Mouse (Mus musculus): ENCODE measurements around the gene Mrpl23. TPM values are rescaled to one million over a fixed set of nuclear protein-coding genes. Genes with fewer than 3 reads are reported as not detected.
A peak's percentile ranks its signal among the peaks of the same experiment; 100 is the strongest.

Gene Mrpl23
- polyA plus RNA-seq, 1 experiment from 2014 or later, result 11.4 TPM

- H3K4me3 ChIP-seq (ENCODE audit: low read depth, low read length), result no peak overlapping the region
- no peak overlapping the region for H3K4me2 ChIP-seq (ENCODE audit: low read depth, low read length)
- WGBS (ENCODE audit: insufficient replicate concordance), result 71% methylated on average over 8 of the region's 8 CpGs
- H3K4me1 ChIP-seq (ENCODE audit: control insufficient read depth, low read depth, low read length), result peaks cover 21% of the 10 kb centered on the region
- no peak overlapping the region for H3K9ac ChIP-seq (ENCODE audit: low read depth, low read length)
- H3K27ac ChIP-seq (ENCODE audit: low read length), result peak overlapping the region; percentile 34
- no peaks in the 10 kb centered on the region for H3K36me3 ChIP-seq (ENCODE audit: control insufficient read depth, insufficient read depth)
- no peaks in the 10 kb centered on the region for H3K27me3 ChIP-seq (ENCODE audit: control insufficient read depth, insufficient read depth, low read depth, low read length)
- H3K9me3 ChIP-seq (replicated peaks; ENCODE audit: control insufficient read depth, low read length), result no peaks in the 10 kb centered on the region
- no peak for ATAC-seq (ENCODE audit: low read depth)
Measured at GRCm38 (mm10) chr7:142539828-142540227, 7.3 kb downstream of the Mrpl23 start.

- no peaks in the 10 kb centered on the region for H3K27me3 ChIP-seq (ENCODE audit: control insufficient read depth, insufficient read depth, low read depth, low read length)
- ATAC-seq (ENCODE audit: low read depth), result no peak
- H3K9ac ChIP-seq (ENCODE audit: low read depth, low read length), result no peak overlapping the region
- WGBS (ENCODE audit: insufficient replicate concordance), result 56% methylated on average over 11 of the region's 11 CpGs
- no peaks in the 10 kb centered on the region for H3K9me3 ChIP-seq (replicated peaks; ENCODE audit: control insufficient read depth, low read length)
- H3K36me3 ChIP-seq (ENCODE audit: control insufficient read depth, insufficient read depth), result no peaks in the 10 kb centered on the region
- no peak overlapping the region for H3K4me3 ChIP-seq (ENCODE audit: low read depth, low read length)
- H3K27ac ChIP-seq (ENCODE audit: low read length), result no peak overlapping the region
- H3K4me2 ChIP-seq (ENCODE audit: low read depth, low read length), result no peak overlapping the region
- peaks cover 16% of the 10 kb centered on the region for H3K4me1 ChIP-seq (ENCODE audit: control insufficient read depth, low read depth, low read length)
Measured at GRCm38 (mm10) chr7:142542771-142543303, 10.4 kb downstream of the Mrpl23 start.

GRCm38 (mm10) chr7:142545967-142546366 lies 13.5 kb downstream of the Mrpl23 start:
- H3K4me2 ChIP-seq (ENCODE audit: low read depth, low read length), result no peak overlapping the region
- H3K4me3 ChIP-seq (ENCODE audit: low read depth, low read length), result no peak overlapping the region
- H3K36me3 ChIP-seq (ENCODE audit: control insufficient read depth, insufficient read depth), result no peaks in the 10 kb centered on the region
- H3K9me3 ChIP-seq (replicated peaks; ENCODE audit: control insufficient read depth, low read length), result no peaks in the 10 kb centered on the region
- WGBS (ENCODE audit: insufficient replicate concordance), result 71% methylated on average over 7 of the region's 7 CpGs
- H3K27ac ChIP-seq (ENCODE audit: low read length), result no peak overlapping the region
- no peaks in the 10 kb centered on the region for H3K27me3 ChIP-seq (ENCODE audit: control insufficient read depth, insufficient read depth, low read depth, low read length)
- H3K9ac ChIP-seq (ENCODE audit: low read depth, low read length), result no peak overlapping the region
- no peak for ATAC-seq (ENCODE audit: low read depth)
- peaks cover 5% of the 10 kb centered on the region for H3K4me1 ChIP-seq (ENCODE audit: control insufficient read depth, low read depth, low read length)

- H3K27ac ChIP-seq (ENCODE audit: low read length), result no peak overlapping the region
- H3K4me1 ChIP-seq (ENCODE audit: control insufficient read depth, low read depth, low read length), result peaks cover 4% of the 10 kb centered on the region
- WGBS (ENCODE audit: insufficient replicate concordance), result 38% methylated on average over 2 of the region's 2 CpGs
- no peaks in the 10 kb centered on the region for H3K9me3 ChIP-seq (replicated peaks; ENCODE audit: control insufficient read depth, low read length)
- no peak overlapping the region for H3K4me2 ChIP-seq (ENCODE audit: low read depth, low read length)
- H3K9ac ChIP-seq (ENCODE audit: low read depth, low read length), result no peak overlapping the region
- no peak for ATAC-seq (ENCODE audit: low read depth)
- H3K4me3 ChIP-seq (ENCODE audit: low read depth, low read length), result no peak overlapping the region
- H3K36me3 ChIP-seq (ENCODE audit: control insufficient read depth, insufficient read depth), result no peaks in the 10 kb centered on the region
- no peaks in the 10 kb centered on the region for H3K27me3 ChIP-seq (ENCODE audit: control insufficient read depth, insufficient read depth, low read depth, low read length)
Measured at GRCm38 (mm10) chr7:142547874-142548273, 15.4 kb downstream of the Mrpl23 start.

GRCm38 (mm10) chr7:142548706-142549105 lies 16.2 kb downstream of the Mrpl23 start:
- no peaks in the 10 kb centered on the region for H3K36me3 ChIP-seq (ENCODE audit: control insufficient read depth, insufficient read depth)
- no peak overlapping the region for H3K27ac ChIP-seq (ENCODE audit: low read length)
- H3K4me2 ChIP-seq (ENCODE audit: low read depth, low read length), result no peak overlapping the region
- peaks cover 4% of the 10 kb centered on the region for H3K4me1 ChIP-seq (ENCODE audit: control insufficient read depth, low read depth, low read length)
- H3K27me3 ChIP-seq (ENCODE audit: control insufficient read depth, insufficient read depth, low read depth, low read length), result no peaks in the 10 kb centered on the region
- H3K9me3 ChIP-seq (replicated peaks; ENCODE audit: control insufficient read depth, low read length), result no peaks in the 10 kb centered on the region
- WGBS (ENCODE audit: insufficient replicate concordance), result 70% methylated on average over 6 of the region's 6 CpGs
- H3K9ac ChIP-seq (ENCODE audit: low read depth, low read length), result no peak overlapping the region
- no peak for ATAC-seq (ENCODE audit: low read depth)
- H3K4me3 ChIP-seq (ENCODE audit: low read depth, low read length), result no peak overlapping the region

GRCm38 (mm10) chr7:142549941-142550763 lies 17.7 kb downstream of the Mrpl23 start:
- WGBS (ENCODE audit: insufficient replicate concordance), result 68% methylated on average over 10 of the region's 10 CpGs
- ATAC-seq (ENCODE audit: low read depth), result no peak
- H3K4me3 ChIP-seq (ENCODE audit: low read depth, low read length), result no peak overlapping the region
- H3K4me1 ChIP-seq (ENCODE audit: control insufficient read depth, low read depth, low read length), result peaks cover 9% of the 10 kb centered on the region
- no peaks in the 10 kb centered on the region for H3K36me3 ChIP-seq (ENCODE audit: control insufficient read depth, insufficient read depth)
- no peaks in the 10 kb centered on the region for H3K9me3 ChIP-seq (replicated peaks; ENCODE audit: control insufficient read depth, low read length)
- H3K27me3 ChIP-seq (ENCODE audit: control insufficient read depth, insufficient read depth, low read depth, low read length), result no peaks in the 10 kb centered on the region
- H3K4me2 ChIP-seq (ENCODE audit: low read depth, low read length), result no peak overlapping the region
- H3K27ac ChIP-seq (ENCODE audit: low read length), result no peak overlapping the region
- no peak overlapping the region for H3K9ac ChIP-seq (ENCODE audit: low read depth, low read length)

GRCm38 (mm10) chr7:142550935-142551373 lies 18.5 kb downstream of the Mrpl23 start:
- 73% methylated on average over 14 of the region's 14 CpGs for WGBS (ENCODE audit: insufficient replicate concordance)
- Histone ChIP-seq H3K4me1 (ENCODE audit: control insufficient read depth, low read depth, low read length) (peaks cover 9% of the 10 kb centered on the region), H3K4me3 (ENCODE audit: low read depth, low read length) (no peak overlapping the region), H3K9ac (ENCODE audit: low read depth, low read length) (no peak overlapping the region), H3K9me3 (replicated peaks; ENCODE audit: control insufficient read depth, low read length) (no peaks in the 10 kb centered on the region), H3K27ac (ENCODE audit: low read length) (no peak overlapping the region), H3K36me3 (ENCODE audit: control insufficient read depth, insufficient read depth) (no peaks in the 10 kb centered on the region), H3K4me2 (ENCODE audit: low read depth, low read length) (no peak overlapping the region), H3K27me3 (ENCODE audit: control insufficient read depth, insufficient read depth, low read depth, low read length) (no peaks in the 10 kb centered on the region)
- ATAC-seq (ENCODE audit: low read depth), result no peak

- Histone ChIP-seq H3K27me3 (ENCODE audit: control insufficient read depth, insufficient read depth, low read depth, low read length) (no peaks in the 10 kb centered on the region), H3K36me3 (ENCODE audit: control insufficient read depth, insufficient read depth) (no peaks in the 10 kb centered on the region), H3K4me1 (ENCODE audit: control insufficient read depth, low read depth, low read length) (peaks cover 9% of the 10 kb centered on the region), H3K4me2 (ENCODE audit: low read depth, low read length) (no peak overlapping the region), H3K4me3 (ENCODE audit: low read depth, low read length) (no peak overlapping the region), H3K9me3 (replicated peaks; ENCODE audit: control insufficient read depth, low read length) (no peaks in the 10 kb centered on the region), H3K27ac (ENCODE audit: low read length) (no peak overlapping the region), H3K9ac (ENCODE audit: low read depth, low read length) (no peak overlapping the region)
- 74% methylated on average over 5 of the region's 5 CpGs for WGBS (ENCODE audit: insufficient replicate concordance)
- ATAC-seq (ENCODE audit: low read depth), result no peak
Measured at GRCm38 (mm10) chr7:142551691-142552090, 19.2 kb downstream of the Mrpl23 start.
